18 mouse cellular contexts compared by ENCODE assay signal in the genomic region with DNA sequence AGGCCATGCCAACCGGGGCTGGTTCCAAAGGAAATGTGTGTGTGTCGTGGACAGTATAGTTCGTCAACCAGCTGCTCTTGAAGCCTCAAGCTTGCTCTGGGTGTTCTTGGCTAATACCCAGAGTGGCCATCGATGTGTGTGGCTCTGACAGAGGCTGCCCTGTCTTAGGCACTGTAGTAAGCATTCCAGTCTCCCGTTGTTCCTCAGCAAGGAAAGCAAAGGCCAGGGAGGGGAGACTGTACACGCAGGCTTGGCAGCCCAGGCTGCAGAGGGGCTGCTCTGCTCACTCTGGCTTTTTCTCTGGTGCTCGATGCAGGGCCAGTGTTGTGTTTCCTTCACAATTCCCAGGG.
DNase-seq lines count a peak whose midpoint lies in the region; ATAC-seq and TF ChIP-seq lines count a peak whose summit lies in the region.
"Had no signal": no experiment of that assay in that cellular context is flagged by ENCODE, and none has a peak within 500 bp of the region (broad histone marks: within the 10 kb centered on the region; RNA-seq: fewer than 3 reads in every experiment).

No protein-coding gene starts in this region.

- no peaks in the 10 kb centered on the region for H3K36me3 ChIP-seq in heart, embryonic 15.5 days
- H3K36me3 ChIP-seq in hindbrain, embryonic 16.5 days (ENCODE audit: control insufficient read depth, insufficient read depth, low read length), result no peaks in the 10 kb centered on the region
- H3K36me3 ChIP-seq in midbrain, postnatal 0 days (ENCODE audit: insufficient read depth, low read length), result no peaks in the 10 kb centered on the region
- H3K36me3 ChIP-seq: embryonic facial prominence, embryonic 13.5 days; liver, embryonic 13.5 days had no signal

- intact Hi-C loops in heart, postnatal 10 days (cut with DNase I), result no loop called here

- no peak for ATAC-seq in heart, embryonic 15.5 days (replicated peaks; ENCODE audit: insufficient number of reproducible peaks, insufficient read depth, low FRiP score, low read depth)
- peak; percentile 57 for ATAC-seq in hindbrain, embryonic 16.5 days
- ATAC-seq in midbrain, postnatal 0 days (ENCODE audit: low FRiP score), result no peak
- ATAC-seq: intestine, postnatal 0 days had no signal

- H3K9ac ChIP-seq in heart, embryonic 15.5 days, result no peak overlapping the region
- H3K9ac ChIP-seq in hindbrain, embryonic 16.5 days (ENCODE audit: low read depth, low read length), result no peak overlapping the region
- H3K9ac ChIP-seq in midbrain, postnatal 0 days (replicated peaks; ENCODE audit: low read length, poor library complexity, severe bottlenecking), result no peak overlapping the region
- H3K9ac ChIP-seq: embryonic facial prominence, embryonic 13.5 days; liver, embryonic 13.5 days had no signal

- TF ChIP-seq POLR2A in lung, adult 2 months (IDR thresholded peaks at IDR 0.05; ENCODE audit: borderline replicate concordance, extremely low read depth, low read depth, low read length), result no peak

- H3K4me1 ChIP-seq in heart, embryonic 15.5 days (replicated peaks), result peaks cover 58% of the 10 kb centered on the region
- peaks cover 3% of the 10 kb centered on the region for H3K4me1 ChIP-seq in lung, adult 2 months (ENCODE audit: control insufficient read depth, insufficient read depth, low read length)
- peaks cover 14% of the 10 kb centered on the region; the same call in 1 of the 2 replicates for H3K4me1 ChIP-seq in hindbrain, embryonic 16.5 days (ENCODE audit: control insufficient read depth, insufficient read depth, low read depth, low read length)
- H3K4me1 ChIP-seq in midbrain, postnatal 0 days (ENCODE audit: insufficient read depth, low read length), result no peaks in the 10 kb centered on the region

- H3K9me3 ChIP-seq in heart, embryonic 15.5 days (replicated peaks), result no peaks in the 10 kb centered on the region
- H3K9me3 ChIP-seq in hindbrain, embryonic 16.5 days (ENCODE audit: control insufficient read depth, low read length), result no peaks in the 10 kb centered on the region
- no peaks in the 10 kb centered on the region for H3K9me3 ChIP-seq in midbrain, postnatal 0 days (ENCODE audit: low read length)
- H3K9me3 ChIP-seq: embryonic facial prominence, embryonic 13.5 days; liver, embryonic 13.5 days had no signal

- H3K4me2 ChIP-seq in heart, embryonic 15.5 days, result no peak overlapping the region
- H3K4me2 ChIP-seq in hindbrain, embryonic 16.5 days (ENCODE audit: low read length), result no peak overlapping the region
- H3K4me2 ChIP-seq in midbrain, postnatal 0 days (ENCODE audit: low read depth, low read length, poor library complexity, severe bottlenecking), result no peak overlapping the region
- H3K4me2 ChIP-seq: embryonic facial prominence, embryonic 13.5 days; liver, embryonic 13.5 days had no signal

- peaks cover 6% of the 10 kb centered on the region; the same call in 1 of the 2 replicates for H3K27me3 ChIP-seq in heart, embryonic 15.5 days
- no peaks in the 10 kb centered on the region for H3K27me3 ChIP-seq in hindbrain, embryonic 16.5 days (replicated peaks; ENCODE audit: control insufficient read depth, insufficient read depth, low read length)
- no peaks in the 10 kb centered on the region for H3K27me3 ChIP-seq in midbrain, postnatal 0 days (ENCODE audit: insufficient read depth, low read length)
- H3K27me3 ChIP-seq: liver, embryonic 13.5 days had no signal

- DNase-seq in heart, postnatal 10 days, result no peak
- DNase-seq in lung, postnatal 10 days, result peak; percentile 38
- DNase-seq in lung, adult 2 months, result no peak
- peak; percentile 59 for DNase-seq in midbrain, postnatal 0 days (ENCODE audit: low spot score)
- DNase-seq in urinary bladder, postnatal 10 days (ENCODE audit: low spot score), result no peak
- DNase-seq: adrenal gland, adult 8-10 months; cerebellum, adult 2 months; gastrocnemius, postnatal 10 days; heart, postnatal 36 days; kidney, postnatal 25 days; layer of hippocampus, adult 9-11 months; liver, embryonic 13.5 days; right cerebral cortex, postnatal 25 days; thymus, adult 18-20 months had no signal

- H3K27ac ChIP-seq in heart, embryonic 15.5 days, result 0 out of 2 replicates have a peak overlapping the region, but pooled peaks have one; percentile 29
- H3K27ac ChIP-seq in hindbrain, embryonic 16.5 days (ENCODE audit: low read depth, low read length), result peak overlapping the region; percentile 16; the same call in 1 of the 2 replicates
- 0 out of 2 replicates have a peak overlapping the region, but pooled peaks have one; percentile 18 for H3K27ac ChIP-seq in midbrain, postnatal 0 days (ENCODE audit: low read depth, low read length)
- H3K27ac ChIP-seq: embryonic facial prominence, embryonic 13.5 days; liver, embryonic 13.5 days had no signal

- no peak for TF ChIP-seq CTCF in lung, adult 2 months (IDR thresholded peaks at IDR 0.05; ENCODE audit: insufficient read depth, low read length)
- TF ChIP-seq CTCF in midbrain, postnatal 0 days (IDR thresholded peaks at IDR 0.05), result no peak

- 44% methylated on average over 7 of the region's 7 CpGs for WGBS in heart, embryonic 15.5 days
- WGBS in lung, adult 2 months, result 63% methylated on average over 7 of the region's 7 CpGs
- WGBS in hindbrain, embryonic 16.5 days, result 40% methylated on average over 7 of the region's 7 CpGs
- WGBS in midbrain, postnatal 0 days, result 30% methylated on average over 7 of the region's 7 CpGs

- no peak overlapping the region for H3K4me3 ChIP-seq in heart, embryonic 15.5 days
- H3K4me3 ChIP-seq in lung, adult 2 months (replicated peaks; ENCODE audit: extremely low read depth, low read depth, low read length), result no peak overlapping the region
- H3K4me3 ChIP-seq in hindbrain, embryonic 16.5 days (ENCODE audit: low read length), result no peak overlapping the region
- H3K4me3 ChIP-seq in midbrain, postnatal 0 days (ENCODE audit: low read depth, low read length), result no peak overlapping the region
- H3K4me3 ChIP-seq: embryonic facial prominence, embryonic 13.5 days; liver, embryonic 13.5 days had no signal

Comparison
In these comparisons a context has a peak if more than half of its experiments do, and no peak if none do; other contexts are left out.
1. DNase-seq: peak in lung, postnatal 10 days (single experiment) and midbrain, postnatal 0 days (single experiment); none in heart, postnatal 10 days (0 of 2), lung, adult 2 months (single experiment) and urinary bladder, postnatal 10 days (single experiment).
2. Peak in every context shown above with its lines, with median percentiles within 50 percentile points of each other: H3K27ac ChIP-seq.